Mouse (Mus musculus) hindbrain, embryonic 10.5 days (tissue): Measurements from ENCODE around the gene Actbl2. TPM values are rescaled to one million over a fixed set of nuclear protein-coding genes. Genes with fewer than 3 reads are reported as not detected.

Experiments
- polyA plus RNA-seq: library from polyadenylated mRNA; unstranded; fragments of >200 nt; fragmentation: Nextera tagmentation; extraction: Ambion mirVana; gene quantifications from 2 replicates; pipeline ENCODE4 v1.2.1, GENCODE M21; 2016

Gene Actbl2
- polyA plus RNA-seq, 1 experiment from 2014 or later: not detected

Other genes starting within 250 kb of the Actbl2 start
- gene Gpbp1, start 235.1 kb downstream of the Actbl2 start, polyA plus RNA-seq: 68.4 and 90.4 TPM in 2 replicates